Mouse (Mus musculus): ENCODE measurements at regions not wholly inside any gene's neighbourhood (a gene's known extent, or its start where the extent isn't known, plus 50 kb on each side); places are given as distances from the start of the nearest gene placed in this dataset.

GRCm38 (mm10) chr8:15840632-15841252, 794.9 kb upstream of the BB014433 start:
- H3K4me1 ChIP-seq (ENCODE audit: control insufficient read depth, insufficient read depth, low read length) = no peaks in the 10 kb centered on the region
- H3K4me2 ChIP-seq (ENCODE audit: low read length) = no peak overlapping the region
- no peaks in the 10 kb centered on the region for H3K36me3 ChIP-seq (ENCODE audit: control insufficient read depth, insufficient read depth, low read length)
- H3K27ac ChIP-seq (ENCODE audit: low read depth, low read length) = no peak overlapping the region
- H3K9me3 ChIP-seq (replicated peaks; ENCODE audit: control insufficient read depth, low read length) = no peaks in the 10 kb centered on the region
- no peak for DNase-seq (ENCODE audit: low spot score)
- WGBS = 90% methylated on average over 8 of the region's 8 CpGs
- ATAC-seq = no peak
- H3K27me3 ChIP-seq (replicated peaks; ENCODE audit: control insufficient read depth, insufficient read depth, low read length) = no peaks in the 10 kb centered on the region
- H3K9ac ChIP-seq (ENCODE audit: low read length) = no peak overlapping the region
- H3K4me3 ChIP-seq (ENCODE audit: low read depth, low read length) = no peak overlapping the region

DNA sequence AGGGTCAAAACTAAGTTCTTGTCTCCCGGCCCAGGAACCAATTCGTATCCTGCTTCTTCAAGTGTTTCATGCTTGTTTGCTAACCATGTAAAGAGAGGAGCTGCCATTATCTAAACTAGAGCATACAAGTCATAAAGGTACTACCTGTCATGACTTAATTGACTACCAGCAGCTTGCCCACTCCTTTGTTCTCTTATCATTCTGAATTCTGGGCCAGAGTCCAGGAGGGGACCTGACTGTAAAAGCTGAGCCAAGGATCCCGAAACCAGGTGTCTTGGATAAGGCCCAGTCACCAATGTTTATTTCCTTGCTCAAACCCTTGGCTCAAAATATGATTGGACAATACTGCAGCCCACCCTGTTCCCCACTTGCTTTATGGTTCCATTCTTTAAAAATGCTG, 786.9 kb upstream of the BB014433 start:
- ATAC-seq (no peak), DNase-seq (ENCODE audit: low spot score) (no peak)
- no peaks in the 10 kb centered on the region for H3K9me3 ChIP-seq (replicated peaks; ENCODE audit: control insufficient read depth, low read length)
- no peak overlapping the region for H3K9ac ChIP-seq (ENCODE audit: low read length)
- no peaks in the 10 kb centered on the region for H3K36me3 ChIP-seq (ENCODE audit: control insufficient read depth, insufficient read depth, low read length)
- no peaks in the 10 kb centered on the region for H3K4me1 ChIP-seq (ENCODE audit: control insufficient read depth, insufficient read depth, low read length)
- no peak overlapping the region for H3K27ac ChIP-seq (ENCODE audit: low read depth, low read length)
- H3K4me3 ChIP-seq (ENCODE audit: low read depth, low read length) = no peak overlapping the region
- 88% methylated on average over 3 of the region's 3 CpGs for WGBS
- no peak overlapping the region for H3K4me2 ChIP-seq (ENCODE audit: low read length)
- no peaks in the 10 kb centered on the region for H3K27me3 ChIP-seq (replicated peaks; ENCODE audit: control insufficient read depth, insufficient read depth, low read length)

GRCm38 (mm10) chr8:15821579-15822191, 775.8 kb upstream of the BB014433 start:
- no peak overlapping the region for H3K4me2 ChIP-seq (ENCODE audit: low read length)
- peak; percentile 55; the same call in 1 of the 2 replicates for ATAC-seq
- H3K4me3 ChIP-seq (ENCODE audit: low read depth, low read length) = no peak overlapping the region
- WGBS = 30% methylated on average over 5 of the region's 5 CpGs
- H3K27ac ChIP-seq (ENCODE audit: low read depth, low read length) = no peak overlapping the region
- no peaks in the 10 kb centered on the region for H3K4me1 ChIP-seq (ENCODE audit: control insufficient read depth, insufficient read depth, low read length)
- H3K9ac ChIP-seq (ENCODE audit: low read length) = no peak overlapping the region
- DNase-seq (ENCODE audit: low spot score) = peak; percentile 22
- H3K36me3 ChIP-seq (ENCODE audit: control insufficient read depth, insufficient read depth, low read length) = no peaks in the 10 kb centered on the region
- H3K9me3 ChIP-seq (replicated peaks; ENCODE audit: control insufficient read depth, low read length) = no peaks in the 10 kb centered on the region
- no peaks in the 10 kb centered on the region for H3K27me3 ChIP-seq (replicated peaks; ENCODE audit: control insufficient read depth, insufficient read depth, low read length)

GRCm38 (mm10) chr8:15788421-15788820, 742.5 kb upstream of the BB014433 start:
- no peak overlapping the region for H3K4me2 ChIP-seq (ENCODE audit: low read length)
- H3K27ac ChIP-seq (ENCODE audit: low read depth, low read length) = no peak overlapping the region
- ATAC-seq (no peak), DNase-seq (ENCODE audit: low spot score) (no peak)
- no peak overlapping the region for H3K9ac ChIP-seq (ENCODE audit: low read length)
- H3K27me3 ChIP-seq (replicated peaks; ENCODE audit: control insufficient read depth, insufficient read depth, low read length) = no peaks in the 10 kb centered on the region
- H3K4me3 ChIP-seq (ENCODE audit: low read depth, low read length) = no peak overlapping the region
- 86% methylated on average over 4 of the region's 4 CpGs for WGBS
- no peaks in the 10 kb centered on the region for H3K4me1 ChIP-seq (ENCODE audit: control insufficient read depth, insufficient read depth, low read length)
- H3K9me3 ChIP-seq (replicated peaks; ENCODE audit: control insufficient read depth, low read length) = no peaks in the 10 kb centered on the region
- H3K36me3 ChIP-seq (ENCODE audit: control insufficient read depth, insufficient read depth, low read length) = no peaks in the 10 kb centered on the region
